Mouse (Mus musculus) midbrain, postnatal 0 days (tissue): Measurements from ENCODE around the gene Rhoq. TPM values are rescaled to one million over a fixed set of nuclear protein-coding genes. Genes with fewer than 3 reads are reported as not detected.

Experiments used
- ATAC-seq: fragments of 200-750 bp; cut with Nextera tagmentation; 2 replicates; pipeline ENCODE4 v1.8.0; 2017; ENCODE audit warnings: moderate number of reproducible peaks, mild to moderate bottlenecking, moderate TSS enrichment, moderate library complexity; ENCODE audit not compliant: low FRiP score
- DNase-seq: peaks from one replicate; pipeline ENCODE4 v3.0.0-alpha.2; 2015; ENCODE audit warnings: low spot score
- H3K27ac ChIP-seq: fragments of 300-500 bp; sonication (generic); 2 replicates; pipeline ENCODE4 v1.5.1; 2014; ENCODE audit warnings: low read depth, mild to moderate bottlenecking, low read length, mixed read lengths
- H3K27me3 ChIP-seq: fragments of 300-500 bp; sonication (generic); 2 replicates; pipeline ENCODE4 v1.6.1; 2014; ENCODE audit warnings: low read length, control low read depth, mixed read lengths; ENCODE audit not compliant: insufficient read depth
- H3K36me3 ChIP-seq: fragments of 300-500 bp; sonication (generic); 2 replicates; pipeline ENCODE4 v1.6.1; 2014; ENCODE audit warnings: low read length, control low read depth, mixed read lengths; ENCODE audit not compliant: insufficient read depth
- H3K4me1 ChIP-seq: fragments of 300-500 bp; sonication (generic); 2 replicates; pipeline ENCODE4 v1.6.1; 2014; ENCODE audit warnings: mild to moderate bottlenecking, control low read depth, antibody characterized with exemption, low read length, mixed read lengths; ENCODE audit not compliant: insufficient read depth
- H3K4me2 ChIP-seq: fragments of 300-500 bp; sonication (generic); 2 replicates; pipeline ENCODE4 v1.6.1; 2014; ENCODE audit warnings: low read depth, mild to moderate bottlenecking, low read length, mixed read lengths; ENCODE audit not compliant: poor library complexity, severe bottlenecking
- H3K4me3 ChIP-seq: fragments of 300-500 bp; sonication (generic); 2 replicates; pipeline ENCODE4 v1.5.1; 2014; ENCODE audit warnings: low read depth, mild to moderate bottlenecking, low read length, moderate library complexity
- H3K9ac ChIP-seq: fragments of 300-500 bp; sonication (generic); replicated peaks from 2 replicates; pipeline ENCODE4 v1.6.1; 2014; ENCODE audit warnings: mild to moderate bottlenecking, low read length, moderate library complexity, mixed read lengths; ENCODE audit not compliant: poor library complexity, severe bottlenecking
- H3K9me3 ChIP-seq: fragments of 300-500 bp; sonication (generic); 2 replicates; pipeline ENCODE4 v1.6.1; 2016; ENCODE audit warnings: low read length, control low read depth
- CTCF ChIP-seq: IDR thresholded peaks from 2 replicates; pipeline ENCODE4 v1.5.1; 2016; ENCODE audit warnings: antibody characterized with exemption, mild to moderate bottlenecking
- WGBS: fragments of 180-500 bp; shearing (Covaris S2); extraction: QIAGEN DNeasy Blood & Tissue Kit; methylation state at CpG from one replicate; pipeline ENCODE4 v1.1.7; 2014; 5-methylcytosine and 5-hydroxymethylcytosine counted together
- polyA plus RNA-seq: library from polyadenylated mRNA; unstranded; fragments of >200 nt; fragmentation: Nextera tagmentation; extraction: Ambion mirVana; gene quantifications from 2 replicates; pipeline ENCODE4 v1.2.1, GENCODE M21; 2015
- total RNA-seq: library from RNA; depleted of rRNA; stranded (reverse); fragments of >200 nt; gene quantifications from 2 replicates; pipeline ENCODE4 v1.2.3, GENCODE M21; 2014

The Rhoq gene
- total and polyA plus RNA-seq, 2 experiments from 2014 or later = 5.1 to 23.1 TPM

DNA sequence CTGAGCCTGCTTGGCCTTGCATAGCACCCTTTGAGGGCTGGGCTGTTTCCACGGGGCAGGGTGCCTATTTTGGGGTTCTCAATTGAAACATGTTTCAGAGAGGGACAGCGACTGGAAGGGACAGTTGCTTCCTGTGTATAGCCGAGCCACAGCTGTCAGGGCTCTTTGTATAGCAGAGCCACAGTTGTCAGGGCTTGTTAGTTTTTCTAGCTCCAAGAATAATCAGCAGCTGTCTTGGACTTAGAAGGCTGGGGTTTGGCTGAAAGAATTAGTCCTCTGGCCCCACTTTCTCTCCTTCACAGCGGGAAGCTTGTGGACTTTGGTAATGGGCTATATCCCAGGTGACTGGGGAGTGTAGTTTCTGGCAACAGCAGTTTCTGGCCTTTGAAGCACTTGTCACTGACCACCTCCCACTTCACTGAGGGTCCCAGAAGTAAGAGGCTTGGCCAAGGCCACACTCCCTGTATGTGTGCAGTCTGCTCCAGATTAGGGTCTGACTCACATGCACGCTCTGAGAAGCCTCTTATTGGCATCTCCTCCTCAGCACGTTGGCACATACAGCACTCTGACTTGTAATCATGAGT, 25.8 kb downstream of the Rhoq start:
- Histone ChIP-seq H3K36me3 (no peaks in the 10 kb centered on the region), H3K27ac (no peak overlapping the region), H3K4me1 (0 out of 2 replicates have a peak, but pooled peaks cover 2% of the 10 kb centered on the region), H3K9me3 (no peaks in the 10 kb centered on the region), H3K9ac (no peak overlapping the region), H3K4me3 (no peak overlapping the region), H3K4me2 (no peak overlapping the region), H3K27me3 (no peaks in the 10 kb centered on the region)
- DNase-seq (peak; percentile 62), ATAC-seq (peak; percentile 38; the same call in 1 of the 2 replicates)
- 27% methylated on average over 6 of the region's 6 CpGs for WGBS
- no peak for TF ChIP-seq CTCF

DNA sequence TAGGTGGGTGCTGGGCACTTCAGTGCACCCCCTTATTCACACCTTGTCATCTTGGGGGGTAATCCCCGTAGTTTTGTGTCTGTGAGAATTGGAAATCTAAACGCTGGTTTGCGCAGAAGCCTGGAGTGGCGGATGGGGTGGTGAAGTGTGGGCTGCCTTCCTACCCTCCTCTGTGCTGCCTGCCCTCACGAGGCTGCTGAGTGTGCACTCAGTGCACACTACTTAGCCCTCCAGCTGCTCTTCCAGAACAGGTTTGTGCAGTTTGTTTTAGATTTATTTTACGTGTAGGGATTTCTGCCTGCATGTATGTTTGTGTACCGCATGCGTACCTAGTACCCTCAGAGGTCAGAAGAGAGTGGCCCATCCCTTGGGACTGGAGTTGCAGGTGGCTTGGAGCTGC, 28.4 kb downstream of the Rhoq start:
- Histone ChIP-seq H3K9ac (no peak overlapping the region), H3K9me3 (no peaks in the 10 kb centered on the region), H3K4me2 (no peak overlapping the region), H3K27ac (no peak overlapping the region), H3K4me1 (no peaks in the 10 kb centered on the region), H3K4me3 (no peak overlapping the region), H3K27me3 (no peaks in the 10 kb centered on the region), H3K36me3 (no peaks in the 10 kb centered on the region)
- DNase-seq (no peak), ATAC-seq (no peak)
- no peak for TF ChIP-seq CTCF
- 97% methylated on average over 8 of the region's 8 CpGs for WGBS

DNA sequence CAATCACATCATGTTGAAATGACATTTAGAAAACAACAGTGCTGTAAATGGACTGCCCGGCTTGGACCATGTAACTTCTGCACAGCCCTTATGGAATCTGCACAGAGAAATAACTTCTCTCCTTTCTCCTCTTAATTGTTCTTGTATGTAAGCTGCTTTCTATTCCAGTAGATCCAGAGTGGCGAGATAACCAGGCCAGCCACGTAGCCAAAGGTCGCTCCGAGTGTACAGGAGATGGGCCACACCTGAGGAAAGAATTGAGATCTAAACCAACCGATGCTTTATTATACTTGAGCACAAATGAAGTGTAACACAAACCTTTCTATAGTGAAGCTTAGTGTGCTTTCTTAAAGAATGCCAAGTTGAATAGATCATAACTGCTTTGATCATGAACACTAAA, 34.4 kb downstream of the Rhoq start:
- Histone ChIP-seq H3K27me3 (no peaks in the 10 kb centered on the region), H3K9ac (no peak overlapping the region), H3K27ac (no peak overlapping the region), H3K36me3 (no peaks in the 10 kb centered on the region), H3K4me2 (no peak overlapping the region), H3K9me3 (no peaks in the 10 kb centered on the region), H3K4me1 (no peaks in the 10 kb centered on the region), H3K4me3 (no peak overlapping the region)
- no peak for TF ChIP-seq CTCF
- no peak for DNase-seq
- ATAC-seq = no peak
- WGBS = 92% methylated on average over 6 of the region's 6 CpGs

DNA sequence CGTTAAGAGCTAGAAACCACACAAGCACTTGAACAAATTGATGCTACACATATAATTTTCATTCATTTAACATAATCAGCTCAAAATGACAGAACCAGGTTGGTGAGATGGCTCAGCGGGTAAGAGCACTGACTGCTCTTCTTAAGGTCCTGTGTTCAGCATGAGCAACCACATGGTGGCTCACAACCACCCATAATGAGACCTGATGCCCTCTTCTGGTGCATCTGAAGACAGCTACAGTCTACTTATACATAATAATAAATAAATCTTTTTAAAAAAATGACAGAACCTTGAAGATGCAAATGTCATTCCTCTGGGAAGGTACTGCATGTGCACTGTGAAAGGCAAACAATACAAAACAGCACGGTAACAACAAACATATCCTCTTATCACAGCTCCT, 46.1 kb downstream of the Rhoq start:
- Histone ChIP-seq H3K36me3 (peaks cover 2% of the 10 kb centered on the region; the same call in 1 of the 2 replicates), H3K4me2 (no peak overlapping the region), H3K4me1 (no peaks in the 10 kb centered on the region), H3K9me3 (no peaks in the 10 kb centered on the region), H3K9ac (no peak overlapping the region), H3K4me3 (no peak overlapping the region), H3K27ac (no peak overlapping the region), H3K27me3 (no peaks in the 10 kb centered on the region)
- DNase-seq (no peak), ATAC-seq (no peak)
- peak; percentile 45 for TF ChIP-seq CTCF
- 88% methylated on average over 3 of the region's 3 CpGs for WGBS

DNA sequence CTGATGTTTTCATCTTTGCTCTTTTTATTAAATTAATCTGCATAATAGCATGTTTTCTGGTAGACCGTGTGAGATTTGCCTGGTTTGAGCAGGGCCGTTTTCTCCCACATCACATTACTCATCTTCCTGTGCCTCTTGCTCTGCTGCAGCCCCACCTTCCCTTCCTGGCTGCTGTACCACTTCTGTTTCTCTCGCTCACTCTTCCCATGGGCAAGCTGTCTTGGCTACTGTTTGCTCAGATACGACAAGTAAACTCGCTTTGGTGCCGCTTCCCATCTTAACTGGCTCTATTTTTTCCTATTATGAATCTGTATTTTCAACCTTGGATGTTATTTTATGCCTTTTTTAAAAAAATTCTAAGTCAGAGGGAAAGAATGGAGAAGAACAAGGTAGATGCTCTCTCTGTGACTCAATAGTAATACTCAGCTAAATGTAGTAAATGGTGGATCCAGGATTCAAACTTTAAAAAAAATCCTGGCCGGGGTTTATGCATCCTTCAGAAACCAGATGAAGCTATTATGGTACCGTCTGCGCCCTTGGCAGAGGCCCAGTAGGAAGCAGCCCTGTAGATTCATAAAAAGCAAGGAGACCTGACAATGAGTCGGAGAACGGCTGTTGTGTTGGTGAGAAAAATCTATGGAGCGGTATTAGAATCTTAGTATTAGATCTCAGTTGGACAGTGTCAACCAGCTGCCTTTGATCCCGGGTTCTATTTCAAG, 48.6 kb downstream of the Rhoq start:
- no peak for ATAC-seq
- Histone ChIP-seq H3K9ac (no peak overlapping the region), H3K4me3 (no peak overlapping the region), H3K27me3 (no peaks in the 10 kb centered on the region), H3K36me3 (no peaks in the 10 kb centered on the region; the same call in 1 of the 2 replicates), H3K4me1 (no peaks in the 10 kb centered on the region), H3K9me3 (no peaks in the 10 kb centered on the region), H3K27ac (no peak overlapping the region), H3K4me2 (no peak overlapping the region)
- 79% methylated on average over 13 of the region's 13 CpGs for WGBS
- no peak for TF ChIP-seq CTCF
- peak; percentile 75 for DNase-seq

DNA sequence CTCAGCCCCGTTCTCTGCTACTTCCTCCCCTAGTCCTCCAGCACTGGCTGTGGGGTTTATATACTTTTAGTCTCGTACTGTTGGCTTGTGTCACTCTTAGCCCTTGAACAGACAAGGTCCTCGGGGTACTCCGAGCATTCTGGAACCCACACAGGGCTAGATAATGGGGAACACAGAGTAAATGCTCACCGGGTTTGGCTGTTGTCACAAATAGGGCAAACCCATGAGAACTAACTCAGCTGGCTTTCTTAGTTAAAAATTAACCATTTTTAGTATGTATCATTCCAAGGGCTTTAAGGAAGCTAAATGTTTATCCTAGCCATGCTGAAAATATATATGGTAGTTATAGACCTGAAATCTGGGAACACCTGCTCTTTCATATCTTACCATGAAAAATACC, 56.8 kb downstream of the Rhoq start:
- WGBS = 93% methylated on average over 5 of the region's 5 CpGs
- no peak overlapping the region for H3K9ac ChIP-seq
- H3K4me1 ChIP-seq = 0 out of 2 replicates have a peak, but pooled peaks cover 2% of the 10 kb centered on the region
- ATAC-seq (no peak), DNase-seq (no peak)
- no peaks in the 10 kb centered on the region for H3K9me3 ChIP-seq
- H3K27ac ChIP-seq = no peak overlapping the region
- H3K4me2 ChIP-seq = no peak overlapping the region
- H3K27me3 ChIP-seq = no peaks in the 10 kb centered on the region
- no peak overlapping the region for H3K4me3 ChIP-seq
- no peak for TF ChIP-seq CTCF
- no peaks in the 10 kb centered on the region for H3K36me3 ChIP-seq
